10 mouse cellular contexts compared by ENCODE assay signal in genomic region chr2:33933606-33934510, GRCm38 (mm10). TPM values are rescaled to one million over a fixed set of nuclear protein-coding genes. Genes with fewer than 3 reads are reported as not detected.
DNase-seq lines count a peak whose midpoint lies in the region; ATAC-seq and TF ChIP-seq lines count a peak whose summit lies in the region.
"Had no signal": no experiment of that assay in that cellular context is flagged by ENCODE, and none has a peak within 500 bp of the region (broad histone marks: within the 10 kb centered on the region; RNA-seq: fewer than 3 reads in every experiment).

No protein-coding gene starts in this region.

- no peaks in the 10 kb centered on the region for H3K4me1 ChIP-seq in liver, adult 2 months (ENCODE audit: control insufficient read depth, insufficient read depth, low read length)
- H3K4me1 ChIP-seq in embryonic facial prominence, embryonic 13.5 days, result no peaks in the 10 kb centered on the region
- no peaks in the 10 kb centered on the region; the same call in 1 of the 2 replicates for H3K4me1 ChIP-seq in hindbrain, embryonic 15.5 days (replicated peaks)

- no peaks in the 10 kb centered on the region for H3K9me3 ChIP-seq in embryonic facial prominence, embryonic 13.5 days
- H3K9me3 ChIP-seq in hindbrain, embryonic 15.5 days, result no peaks in the 10 kb centered on the region

- WGBS in liver, adult 2 months, result 59% methylated on average over 10 of the region's 10 CpGs
- WGBS in embryonic facial prominence, embryonic 13.5 days, result 54% methylated on average over 10 of the region's 10 CpGs
- 66% methylated on average over 10 of the region's 10 CpGs for WGBS in hindbrain, embryonic 15.5 days

- intact Hi-C loops in left cerebral cortex, postnatal 10 days (cut with DNase I), result no loop called here

- no peaks in the 10 kb centered on the region for H3K36me3 ChIP-seq in liver, adult 2 months (ENCODE audit: control insufficient read depth, insufficient read depth, low read length)
- H3K36me3 ChIP-seq in embryonic facial prominence, embryonic 13.5 days, result no peaks in the 10 kb centered on the region
- H3K36me3 ChIP-seq in hindbrain, embryonic 15.5 days, result no peaks in the 10 kb centered on the region

- TF ChIP-seq POLR2A in liver, adult 2 months (IDR thresholded peaks at IDR 0.05; ENCODE audit: extremely low read depth, insufficient read depth, low read length), result no peak

- H3K9ac ChIP-seq in liver, adult 2 months (ENCODE audit: low read depth, low read length), result no peak overlapping the region
- H3K9ac ChIP-seq in embryonic facial prominence, embryonic 13.5 days, result no peak overlapping the region
- no peak overlapping the region for H3K9ac ChIP-seq in hindbrain, embryonic 15.5 days

- no peaks in the 10 kb centered on the region for H3K27me3 ChIP-seq in liver, adult 2 months (ENCODE audit: control insufficient read depth, insufficient read depth, low read length)
- no peaks in the 10 kb centered on the region for H3K27me3 ChIP-seq in embryonic facial prominence, embryonic 13.5 days
- H3K27me3 ChIP-seq in hindbrain, embryonic 15.5 days, result no peaks in the 10 kb centered on the region

- H3K4me2 ChIP-seq in embryonic facial prominence, embryonic 13.5 days, result no peak overlapping the region
- no peak overlapping the region for H3K4me2 ChIP-seq in hindbrain, embryonic 15.5 days

- no peak for TF ChIP-seq CTCF in liver, adult 2 months (IDR thresholded peaks at IDR 0.05; ENCODE audit: low read depth, low read length)

- no peak overlapping the region for H3K4me3 ChIP-seq in liver, adult 2 months (ENCODE audit: insufficient read depth, low read depth, low read length)
- no peak overlapping the region for H3K4me3 ChIP-seq in embryonic facial prominence, embryonic 13.5 days
- H3K4me3 ChIP-seq in hindbrain, embryonic 15.5 days, result no peak overlapping the region
- H3K4me3 ChIP-seq: heart, adult 2 months; myocyte had no signal

- H3K27ac ChIP-seq in liver, adult 2 months (replicated peaks; ENCODE audit: insufficient read depth, low read depth, low read length), result no peak overlapping the region
- H3K27ac ChIP-seq in embryonic facial prominence, embryonic 13.5 days, result no peak overlapping the region
- no peak overlapping the region for H3K27ac ChIP-seq in hindbrain, embryonic 15.5 days (replicated peaks)
- H3K27ac ChIP-seq: heart, adult 2 months had no signal

- peak; percentile 4 for DNase-seq in liver, adult 2 months (ENCODE audit: extremely low read depth, low read depth, low spot score)
- DNase-seq in liver, result no peak
- DNase-seq in left cerebral cortex, postnatal 10 days (ENCODE audit: extremely low spot score in 1 of 2, low spot score in 2 of 2), result no peak
- DNase-seq in layer of hippocampus, postnatal 10 days (ENCODE audit: low spot score in 2 of 2), result no peak
- DNase-seq: heart, adult 2 months; left cerebral cortex, postnatal 4 days had no signal

- no peaks in the 10 kb centered on the region for H3K79me2 ChIP-seq in liver, adult 2 months (ENCODE audit: control insufficient read depth, insufficient read depth, low read length)

- ATAC-seq in embryonic facial prominence, embryonic 13.5 days (ENCODE audit: insufficient number of reproducible peaks, insufficient read depth, low FRiP score, low TSS enrichment, low read depth), result peak; percentile 84
- ATAC-seq in hindbrain, embryonic 15.5 days (ENCODE audit: low FRiP score, low read depth), result peak; percentile 59; the same call in 1 of the 2 replicates
- peak; percentile 45 for ATAC-seq in neutrophil, adult 5-6 weeks (ENCODE audit: extremely low read depth, insufficient number of reproducible peaks, low FRiP score, poor library complexity, severe bottlenecking)

RNA-seq across cellular contexts. Expression of gene Mvb12b, which starts 46.1 kb away (rescaled TPM):
- 0.83 and 1.5 TPM in 2 replicates for total RNA-seq in liver, adult 2 months (2014; rRNA removed)
- polyA plus RNA-seq in liver, adult 2 months (2012; rRNA removed), result 1.4 and 2.7 TPM in 2 replicates
- polyA plus RNA-seq in embryonic facial prominence, embryonic 13.5 days (2015; fragmentation: Nextera tagmentation; extraction: Ambion mirVana), result 23.7 and 25.8 TPM in 2 replicates
- polyA plus RNA-seq in hindbrain, embryonic 15.5 days (2015; fragmentation: Nextera tagmentation; extraction: Ambion mirVana), result 66.2 and 68.6 TPM in 2 replicates
- 10.9 and 12.1 TPM in 2 replicates for total RNA-seq in neutrophil, adult 5-6 weeks (2017)
- total RNA-seq in left cerebral cortex, postnatal 10 days (2021), result 100 to 1,000 TPM; 108 to 114 TPM
- total RNA-seq in layer of hippocampus, postnatal 10 days (2021), result 100 to 1,000 TPM; 114 to 115 TPM
